Mouse (Mus musculus) cerebellum, postnatal 14 days (tissue): ENCODE measurements at regions not wholly inside any gene's neighbourhood (a gene's known extent, or its start where the extent isn't known, plus 50 kb on each side); places are given as distances from the start of the nearest gene placed in this dataset.

Experiments used
- DNase-seq, 2 experiments: peaks; one replicate each; pipeline ENCODE4 v3.0.0; 2021; ENCODE audit warnings: mixed read lengths in 2 of 2

GRCm38 (mm10) chr5:116900846-116901245, 215.1 kb downstream of the Suds3 start:
- DNase-seq = no peak

GRCm38 (mm10) chr5:116897391-116897790, 218.5 kb downstream of the Suds3 start:
- no peak for DNase-seq

GRCm38 (mm10) chr5:116895036-116895783, 220.7 kb downstream of the Suds3 start:
- DNase-seq = peak; percentile 68 to 74

- DNase-seq = peak in 1 of 2 experiments; percentile 35
Observed at GRCm38 (mm10) chr5:116894575-116894974, 221.3 kb downstream of the Suds3 start.

- no peak for DNase-seq
Observed at GRCm38 (mm10) chr5:116892877-116893276, 223.0 kb downstream of the Suds3 start.

GRCm38 (mm10) chr5:116889224-116889623, 226.7 kb downstream of the Suds3 start:
- peak; percentile 21 for DNase-seq

GRCm38 (mm10) chr5:116886181-116887136, 229.5 kb downstream of the Suds3 start:
- DNase-seq = peak; percentile 83 to 87

GRCm38 (mm10) chr5:116879761-116880160, 236.2 kb downstream of the Suds3 start:
- DNase-seq = no peak

GRCm38 (mm10) chr5:116874941-116875340, 241.0 kb downstream of the Suds3 start:
- DNase-seq = no peak

GRCm38 (mm10) chr5:116868115-116868514, 247.8 kb downstream of the Suds3 start:
- DNase-seq = peak in 1 of 2 experiments; percentile 39

- no peak for DNase-seq
Observed at GRCm38 (mm10) chr5:116864275-116864674, 251.6 kb downstream of the Suds3 start.

GRCm38 (mm10) chr5:116852691-116853090, 261.1 kb upstream of the Srrm4 start:
- no peak for DNase-seq

GRCm38 (mm10) chr5:116831874-116832273, 240.3 kb upstream of the Srrm4 start:
- DNase-seq = peak in 1 of 2 experiments; percentile 18

GRCm38 (mm10) chr5:116829771-116830170, 238.2 kb upstream of the Srrm4 start:
- DNase-seq = no peak

- DNase-seq = no peak
Observed at GRCm38 (mm10) chr5:116823260-116823659, 231.6 kb upstream of the Srrm4 start.

- DNase-seq = peak; percentile 61 to 73
Observed at GRCm38 (mm10) chr5:116822141-116822540, 230.5 kb upstream of the Srrm4 start.

GRCm38 (mm10) chr5:116809799-116810198, 218.2 kb upstream of the Srrm4 start:
- DNase-seq = no peak

- DNase-seq = peak; percentile 65 to 70
Observed at GRCm38 (mm10) chr5:116809001-116809759, 217.6 kb upstream of the Srrm4 start.

- DNase-seq = no peak
Observed at GRCm38 (mm10) chr5:116797460-116797859, 205.8 kb upstream of the Srrm4 start.

- DNase-seq = no peak
Observed at GRCm38 (mm10) chr5:116795169-116795568, 203.6 kb upstream of the Srrm4 start.

- DNase-seq = no peak
Observed at GRCm38 (mm10) chr5:116790419-116790818, 198.8 kb upstream of the Srrm4 start.

- DNase-seq = no peak
Observed at GRCm38 (mm10) chr5:116789859-116790258, 198.2 kb upstream of the Srrm4 start.

- DNase-seq = peak; percentile 14 to 29
Observed at GRCm38 (mm10) chr5:116776450-116776849, 184.8 kb upstream of the Srrm4 start.
